Mouse (Mus musculus) CD8-positive naive resting alpha-beta T cell, adult 2 months (primary cell): ENCODE results near the gene Psma6.
"Not testable (repeated sequence)": the region's sequence is repeated elsewhere in the genome, so short reads cannot be mapped to it uniquely, and the experiment has no call there.

Experiments used
- DNase-seq, 2 experiments: peaks; one replicate each; pipeline ENCODE4 v3.0.0; 2022; ENCODE audit warnings: low read depth in 2 of 2, low spot score in 2 of 2

The Psma6 gene

DNA sequence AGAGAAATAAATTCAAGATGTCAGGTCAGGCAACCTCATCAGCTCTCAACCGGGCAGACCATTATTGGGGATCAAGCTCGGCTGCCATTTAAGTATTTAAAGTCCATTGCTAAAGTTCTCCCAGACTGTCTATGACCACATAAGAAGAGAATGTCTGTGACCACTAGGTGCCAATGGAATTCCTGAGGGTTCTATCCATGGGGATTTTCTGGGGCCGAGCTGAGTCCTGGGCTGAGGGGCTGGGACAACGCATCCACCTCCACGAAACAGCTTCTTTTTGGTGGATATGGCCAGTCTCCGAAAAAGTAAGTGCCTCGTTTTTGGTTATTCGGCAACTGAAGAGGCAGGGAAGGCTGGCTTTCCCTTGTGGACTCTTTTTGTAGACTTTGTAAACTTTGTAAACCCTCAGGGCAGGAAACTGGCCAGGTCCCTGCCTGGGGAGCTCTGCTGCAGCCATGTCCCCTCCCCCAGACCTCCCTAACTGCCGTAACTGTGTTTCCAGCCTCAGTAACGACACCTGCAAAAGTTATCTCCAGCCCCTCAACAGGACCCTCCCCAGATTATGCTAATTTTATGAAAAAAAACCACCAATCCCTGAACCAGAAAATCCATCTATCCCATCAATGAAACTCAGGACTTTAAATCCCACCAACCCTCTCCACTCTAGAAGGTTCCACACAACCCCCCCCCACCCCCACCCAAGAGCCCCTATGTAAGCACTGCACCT lies at the start of gene Psma6:
Gene Psma6, plus strand, starts transcription at position 200 of the 727 bp plus-strand sequence.
- no peak for DNase-seq

DNA sequence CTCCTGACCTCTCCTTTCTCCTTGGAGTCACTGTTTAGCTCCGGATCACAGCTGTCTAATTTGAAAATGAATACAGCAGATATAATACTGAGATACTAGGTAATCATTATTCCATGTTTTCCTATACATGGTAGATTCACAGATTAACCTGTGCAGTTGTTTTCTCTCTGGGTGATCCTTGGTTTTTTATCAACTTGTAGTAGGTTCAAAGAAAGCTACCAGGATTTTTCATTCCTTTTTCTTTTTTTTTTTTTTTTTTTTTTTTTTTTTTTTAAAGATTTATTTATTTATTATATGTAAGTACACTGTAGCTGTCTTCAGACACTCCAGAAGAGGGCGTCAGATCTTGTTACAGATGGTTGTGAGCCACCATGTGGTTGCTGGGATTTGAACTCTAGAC lies 45.5 kb upstream of the Psma6 start:
- DNase-seq: not testable (repeated sequence)

DNA sequence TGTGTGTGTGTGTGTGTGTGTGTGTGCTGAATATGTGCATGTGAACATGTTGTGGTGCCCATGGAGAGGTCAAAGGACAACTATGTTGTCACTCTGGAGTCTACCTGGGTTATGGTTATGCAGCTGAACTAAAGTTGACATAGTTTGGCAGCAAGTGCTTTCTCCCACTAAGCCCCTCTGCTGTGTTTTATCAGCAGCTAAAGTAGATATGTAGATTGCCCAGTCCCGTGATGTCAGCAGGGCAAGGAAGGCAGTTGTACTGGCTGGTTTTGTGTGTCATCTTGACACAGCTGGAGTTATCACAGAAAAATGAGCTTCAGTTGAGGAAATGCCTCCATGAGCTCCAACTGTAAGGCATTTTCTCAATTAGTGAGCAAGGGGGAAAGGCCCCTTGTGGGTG lies 41.0 kb upstream of the Psma6 start:
- not testable (repeated sequence) for DNase-seq

DNA sequence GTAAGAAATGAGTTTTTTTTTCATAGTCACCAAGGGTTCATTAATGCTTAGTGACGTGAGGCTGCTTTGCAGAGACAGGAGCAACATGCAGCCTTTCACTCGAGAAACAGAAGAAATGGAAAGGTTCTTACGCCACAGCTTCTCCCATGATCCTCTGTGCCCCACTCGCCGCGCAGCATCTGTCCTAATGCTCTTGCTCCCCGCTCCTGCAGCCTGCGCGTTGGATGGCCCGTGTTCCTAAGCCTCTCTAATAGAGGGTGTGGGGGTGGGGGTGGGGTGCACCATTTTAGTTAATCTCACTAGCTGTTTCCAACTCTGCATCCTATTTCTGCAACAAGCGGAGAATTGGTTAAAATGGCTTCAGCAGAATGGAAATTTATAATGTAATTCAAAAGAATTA lies 40.0 kb upstream of the Psma6 start:
- DNase-seq: no peak

DNA sequence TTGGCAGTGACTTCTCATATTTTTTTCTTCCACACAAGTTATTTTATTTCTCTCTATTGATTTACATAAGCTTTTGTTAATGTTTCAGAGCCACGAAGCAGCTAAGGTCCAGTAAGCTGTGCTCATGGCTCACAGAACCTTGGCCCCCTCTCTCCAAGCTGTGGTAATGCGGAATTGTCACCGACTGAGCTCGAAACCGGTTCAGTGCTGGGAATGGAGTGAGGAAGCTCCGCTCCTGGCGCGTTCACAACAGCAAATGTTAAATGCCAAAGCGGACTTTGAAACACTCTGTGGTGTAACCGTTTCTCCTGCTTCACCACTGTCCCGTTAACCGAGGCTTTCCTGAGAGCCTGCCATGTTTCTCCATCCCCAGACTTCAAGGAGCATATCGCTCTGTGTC lies 39.4 kb upstream of the Psma6 start:
- DNase-seq: no peak

DNA sequence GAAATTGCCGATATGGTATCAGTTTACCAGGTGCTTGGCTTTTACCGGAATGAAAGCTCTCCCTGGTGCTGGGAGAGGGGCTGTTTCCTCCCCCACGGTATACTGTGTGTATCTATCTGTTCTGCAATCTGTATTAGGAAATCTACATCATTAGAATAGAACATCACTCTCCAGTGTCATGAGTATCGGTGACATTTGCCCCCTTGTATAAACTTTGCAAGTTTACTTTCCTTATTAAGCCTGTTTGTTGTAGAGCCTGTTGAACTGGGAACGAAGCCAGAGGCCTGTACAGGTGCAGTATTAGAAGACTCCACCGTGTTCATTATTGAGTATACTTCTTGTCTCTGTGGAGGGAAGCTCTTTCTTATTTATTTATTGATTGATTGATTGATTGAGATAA lies 30.6 kb upstream of the Psma6 start:
- DNase-seq: no peak

DNA sequence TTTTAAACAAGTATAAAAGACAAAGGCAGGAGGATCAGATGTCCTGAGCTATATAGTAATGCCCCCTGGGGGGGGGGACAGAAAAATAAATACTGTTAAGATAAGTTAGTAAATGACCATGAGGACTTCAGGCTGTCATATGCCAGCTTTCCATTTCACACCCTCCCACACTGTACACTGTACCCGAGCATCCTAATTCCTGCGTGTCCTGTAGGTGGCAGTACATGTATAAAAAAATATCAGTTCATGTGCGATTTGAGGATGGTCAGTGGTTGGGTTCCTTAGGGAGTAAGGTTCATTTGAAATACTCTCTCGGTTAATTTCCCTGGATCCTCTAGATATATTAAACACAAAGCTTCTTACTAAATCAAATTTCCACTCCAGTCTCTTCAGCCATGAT lies 29.1 kb upstream of the Psma6 start:
- DNase-seq: peak in 1 of 2 experiments; percentile 26

DNA sequence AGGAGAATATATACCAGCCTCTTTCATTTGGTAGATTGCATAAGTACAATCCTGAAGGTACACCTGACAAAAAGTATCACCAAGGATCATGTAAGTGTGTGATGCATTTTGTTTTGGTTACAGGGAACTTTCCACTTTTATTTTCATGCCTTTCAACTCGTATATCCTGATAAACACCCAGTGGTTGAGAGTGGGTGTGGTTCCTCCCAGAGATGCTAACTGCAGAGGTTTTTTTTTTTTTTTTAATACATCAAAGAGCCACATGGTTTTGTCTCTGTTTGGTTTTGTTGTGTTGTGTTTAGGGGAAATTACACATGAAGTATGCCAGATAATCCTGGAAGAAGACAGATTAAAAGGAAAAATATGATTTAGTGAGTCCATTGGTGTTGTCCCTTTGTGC lies 26.7 kb upstream of the Psma6 start:
- no peak for DNase-seq

DNA sequence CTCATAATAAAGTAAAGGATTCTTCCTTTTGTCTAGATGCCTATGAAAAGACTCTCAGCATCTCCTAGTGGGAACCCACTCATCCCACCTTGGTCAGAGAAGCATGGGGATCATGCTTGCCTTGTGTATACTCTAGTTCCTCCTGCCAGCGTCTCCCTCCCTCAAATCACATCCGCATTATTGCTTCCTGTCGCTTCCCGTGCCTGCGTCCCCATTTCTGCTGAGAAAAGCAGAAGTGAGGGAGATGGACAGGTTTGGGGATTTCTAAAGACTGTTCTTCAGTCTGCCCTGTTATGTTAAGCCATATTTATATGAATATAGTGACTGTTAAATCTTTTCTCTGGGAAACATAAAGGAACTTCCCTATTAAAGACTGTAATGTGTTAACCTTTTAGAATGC lies 23.1 kb upstream of the Psma6 start:
- no peak for DNase-seq

DNA sequence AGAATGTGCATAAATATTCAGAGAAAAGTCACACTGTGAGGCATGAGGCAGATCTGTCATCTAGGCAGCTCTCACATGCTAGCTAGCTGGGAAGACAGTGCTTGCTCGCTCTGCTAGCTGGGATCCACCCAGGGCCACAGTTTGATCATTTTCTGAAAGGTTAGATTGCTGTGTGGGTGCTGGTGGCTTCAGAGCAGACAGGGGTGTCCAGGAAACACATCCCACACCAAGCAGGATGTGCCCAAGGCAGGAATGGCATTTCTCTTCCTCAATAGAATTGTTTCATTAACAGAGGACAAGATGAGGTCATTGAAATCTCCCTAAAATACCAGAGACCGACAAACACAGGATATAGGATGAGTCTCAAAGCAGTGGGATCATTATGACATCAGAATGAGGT lies 18.9 kb upstream of the Psma6 start:
- DNase-seq: no peak

DNA sequence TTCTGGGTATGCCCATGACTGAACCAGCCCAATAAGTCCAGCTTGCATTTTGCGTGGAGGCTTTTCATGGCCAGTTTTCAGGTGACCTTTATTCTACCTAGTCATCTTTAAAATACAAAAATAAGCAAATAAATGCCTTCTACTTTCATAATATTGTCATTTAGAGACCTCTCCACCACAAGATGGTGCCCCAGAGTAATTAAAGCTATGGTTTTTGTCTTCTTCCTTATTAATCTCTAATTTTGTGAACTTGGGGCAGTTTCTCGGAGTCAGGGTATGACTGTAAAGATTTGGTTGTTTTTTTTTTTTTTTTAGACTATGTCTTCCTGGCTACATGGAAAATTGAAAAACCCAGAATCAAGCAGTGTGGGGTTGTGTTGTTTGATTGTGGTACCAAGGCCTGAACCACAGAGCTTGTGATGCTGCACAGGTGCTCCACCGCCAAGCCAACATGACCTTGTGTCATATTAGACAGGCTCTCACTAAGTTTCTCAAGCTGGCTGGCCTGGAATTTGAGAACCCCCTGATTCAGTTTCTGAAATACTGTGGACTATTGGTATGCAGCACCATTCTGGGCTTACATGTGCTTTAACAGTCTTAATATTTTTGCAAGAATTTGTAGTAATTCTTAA lies 11.5 kb upstream of the Psma6 start:
- DNase-seq: no peak

DNA sequence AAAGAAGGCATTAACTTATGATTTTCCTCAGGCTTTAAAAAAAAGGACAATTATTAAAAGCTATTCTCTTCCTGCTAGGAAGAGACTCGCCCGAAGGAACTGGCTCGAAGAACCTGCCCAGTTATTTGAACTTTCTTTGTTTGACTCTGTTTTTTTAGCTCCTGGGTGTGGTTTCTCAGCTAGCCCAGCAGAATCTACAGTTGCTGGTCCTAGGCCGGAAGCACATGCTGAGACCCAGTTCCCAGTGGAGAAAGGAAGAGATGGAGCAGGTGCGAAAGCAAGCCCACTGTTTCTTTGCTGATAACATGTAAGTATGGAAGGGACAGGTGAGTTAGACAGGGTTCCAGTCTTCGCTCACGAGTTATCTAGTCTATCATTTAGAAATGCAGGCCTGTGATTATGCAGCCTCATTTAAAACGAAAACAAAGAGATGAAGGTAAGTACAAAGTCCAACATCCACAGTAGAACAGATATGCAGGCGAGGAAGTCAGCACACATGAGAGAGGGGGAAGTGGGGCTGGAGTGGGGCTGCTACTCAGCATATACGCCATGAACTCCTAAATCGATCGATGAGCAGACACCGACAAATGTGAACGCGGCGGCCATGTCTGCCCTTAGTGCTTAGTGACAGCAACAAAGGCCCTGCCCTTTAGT lies 6.9 kb upstream of the Psma6 start:
- no peak for DNase-seq

DNA sequence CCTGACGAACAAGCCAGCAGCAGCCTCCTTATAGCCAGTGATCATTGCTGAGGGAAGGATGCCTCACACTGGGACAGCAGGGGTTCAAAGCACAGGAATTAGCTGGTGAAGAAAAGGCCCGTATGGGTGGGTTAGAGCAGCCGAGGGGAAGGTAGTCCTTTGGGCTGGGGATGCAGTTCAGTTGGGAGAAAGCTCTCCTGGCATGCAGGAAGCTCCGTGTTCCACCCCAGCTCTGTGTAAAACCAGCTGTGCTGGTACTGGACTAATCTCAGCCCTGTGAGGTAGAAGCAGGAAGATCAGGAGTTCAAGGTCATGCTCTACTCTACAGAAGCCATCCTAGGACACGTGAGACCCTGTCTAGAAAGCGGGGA lies 6.4 kb upstream of the Psma6 start:
- DNase-seq: no peak

DNA sequence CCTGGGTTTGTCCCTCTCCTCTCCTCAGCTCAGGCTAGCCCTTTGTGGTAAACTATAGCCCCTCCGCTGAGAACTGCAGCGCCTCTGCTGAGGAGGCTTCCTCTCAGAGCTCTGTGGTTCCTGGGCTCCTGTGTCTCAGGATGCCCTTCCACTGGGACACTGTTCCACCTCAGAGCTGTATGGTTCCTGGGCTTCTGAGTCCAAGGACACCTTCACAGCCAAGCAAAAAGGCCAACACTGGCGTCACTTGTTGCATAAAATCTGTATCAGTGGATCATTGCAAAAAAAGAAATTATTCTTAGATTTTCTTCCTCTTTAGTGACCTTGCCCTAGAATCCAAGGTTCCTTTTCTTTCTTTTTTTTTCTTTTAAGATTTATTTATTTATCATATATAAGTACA lies 804 bp downstream of the Psma6 start:
- no peak for DNase-seq

DNA sequence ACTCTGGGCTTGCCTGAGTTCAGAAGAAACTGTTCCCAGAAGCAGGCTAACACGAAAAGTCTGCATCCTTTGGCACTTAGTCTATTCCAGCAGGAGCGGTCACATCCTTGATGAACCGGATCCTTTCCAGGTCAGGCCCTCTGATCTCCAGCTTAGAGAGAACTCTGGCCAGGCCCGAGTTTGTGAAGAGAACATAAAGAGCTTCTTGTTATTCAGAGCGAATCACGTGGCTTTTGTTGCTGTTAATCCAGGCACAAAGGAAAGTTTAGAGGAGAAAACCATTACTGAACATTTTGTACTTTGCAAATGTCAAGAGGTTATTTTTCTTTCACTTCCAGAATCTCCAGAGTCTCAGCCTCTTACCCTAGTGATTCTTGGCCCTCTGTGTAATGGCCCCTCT lies 1.9 kb downstream of the Psma6 start:
- DNase-seq: no peak

DNA sequence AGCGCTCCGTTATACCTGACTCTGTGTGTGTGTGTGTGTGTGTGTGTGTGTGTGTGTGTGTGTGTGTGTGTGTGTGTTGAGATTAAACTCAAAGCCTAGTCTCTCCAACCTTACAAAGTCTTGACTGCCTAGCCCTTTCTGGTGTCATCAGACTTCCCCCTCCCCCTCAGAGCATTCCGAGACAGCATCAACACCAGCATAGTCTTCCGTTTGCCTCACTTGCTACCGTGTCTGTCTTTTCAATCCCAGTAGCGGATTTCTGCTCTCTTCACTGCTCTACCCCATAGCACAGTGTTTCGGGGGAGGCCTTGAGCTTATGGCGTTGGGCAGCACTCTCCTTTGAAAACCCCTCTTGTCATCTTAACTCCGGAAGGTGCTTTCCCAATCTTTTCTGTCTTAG lies 2.4 kb downstream of the Psma6 start:
- DNase-seq: no peak

DNA sequence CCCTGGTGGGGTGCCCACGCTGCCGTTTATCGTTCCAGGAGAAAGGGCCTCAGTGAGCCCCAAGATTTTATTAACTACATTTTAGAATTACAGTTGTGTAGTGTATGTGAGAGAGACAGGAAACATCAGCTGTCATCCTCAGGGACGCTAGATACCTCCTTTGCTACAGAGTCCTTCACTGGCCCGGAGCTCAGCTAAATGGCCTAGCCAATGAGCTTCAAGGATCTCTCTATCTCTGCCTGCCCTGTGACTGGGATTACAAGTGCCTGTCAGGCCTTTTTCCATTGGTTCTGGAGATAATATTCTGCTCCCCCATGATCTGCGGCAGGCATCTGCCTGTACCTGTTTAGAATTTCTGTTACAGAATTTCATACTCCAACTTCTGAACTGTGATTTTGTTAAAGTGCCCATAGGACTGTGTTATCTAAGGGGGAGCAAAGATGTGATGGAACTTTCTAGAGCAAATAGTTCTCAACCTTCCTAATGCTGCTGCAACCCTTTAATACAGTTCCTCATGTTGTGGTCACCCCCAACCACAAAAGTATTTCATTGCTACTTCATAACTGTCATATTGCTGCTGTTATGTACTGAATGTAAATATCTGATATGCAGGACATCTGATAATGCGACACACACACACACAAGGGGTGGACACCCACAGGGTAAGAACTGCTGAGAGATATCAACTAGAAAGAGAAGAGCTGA lies 3.2 kb downstream of the Psma6 start:
- no peak for DNase-seq

DNA sequence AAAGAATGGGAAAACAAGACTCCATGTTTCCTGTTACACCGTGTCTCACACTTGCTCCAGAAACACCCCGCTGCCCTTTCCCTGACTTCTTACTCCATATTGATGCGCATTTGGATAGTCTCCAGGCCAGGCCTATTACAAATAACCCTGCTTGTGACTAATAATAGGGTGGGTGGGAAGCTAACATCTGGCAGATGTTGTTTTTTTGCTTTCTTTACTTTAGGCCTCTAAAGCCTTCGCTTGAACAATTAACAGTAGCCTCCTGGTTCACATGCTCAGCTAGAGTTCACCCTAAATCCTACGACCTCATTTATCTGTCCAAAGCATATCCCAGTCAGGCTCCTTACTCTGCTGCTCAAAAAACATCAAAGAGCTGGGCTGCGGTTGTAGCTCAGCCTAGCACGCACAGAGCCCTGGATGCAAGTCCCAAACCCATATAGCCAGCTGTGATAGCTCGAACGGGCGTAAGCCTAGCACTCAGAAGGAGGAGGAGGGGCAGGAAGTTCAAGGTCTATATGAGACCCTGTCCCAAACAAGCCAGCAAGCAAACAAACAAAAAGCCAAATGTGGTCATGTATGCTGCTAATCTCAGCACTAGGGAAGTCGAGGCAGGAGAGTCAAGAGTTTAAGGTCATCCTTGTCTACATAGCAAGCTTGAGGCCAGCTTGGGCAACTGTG lies 3.9 kb downstream of the Psma6 start:
- DNase-seq: no peak

DNA sequence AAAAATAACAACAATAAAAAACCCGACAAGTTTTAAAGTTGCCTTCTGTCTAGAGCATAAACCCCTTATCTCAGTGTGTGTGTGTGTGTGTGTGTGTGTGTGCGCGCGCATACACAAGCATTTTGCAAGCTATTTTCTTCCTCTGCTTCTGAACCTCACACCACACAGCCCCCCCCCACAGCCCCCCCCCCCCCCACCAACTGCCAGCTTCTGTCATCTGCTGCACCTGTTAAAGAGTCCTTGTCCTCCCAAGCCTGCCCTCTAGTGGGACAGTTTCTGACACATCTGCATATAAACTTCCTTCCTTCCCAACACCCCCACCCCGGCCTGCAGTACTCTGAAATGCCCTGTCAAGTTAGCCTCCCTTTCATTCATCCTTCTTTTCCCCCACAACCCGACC lies 4.5 kb downstream of the Psma6 start:
- peak; percentile 40 to 66 for DNase-seq

DNA sequence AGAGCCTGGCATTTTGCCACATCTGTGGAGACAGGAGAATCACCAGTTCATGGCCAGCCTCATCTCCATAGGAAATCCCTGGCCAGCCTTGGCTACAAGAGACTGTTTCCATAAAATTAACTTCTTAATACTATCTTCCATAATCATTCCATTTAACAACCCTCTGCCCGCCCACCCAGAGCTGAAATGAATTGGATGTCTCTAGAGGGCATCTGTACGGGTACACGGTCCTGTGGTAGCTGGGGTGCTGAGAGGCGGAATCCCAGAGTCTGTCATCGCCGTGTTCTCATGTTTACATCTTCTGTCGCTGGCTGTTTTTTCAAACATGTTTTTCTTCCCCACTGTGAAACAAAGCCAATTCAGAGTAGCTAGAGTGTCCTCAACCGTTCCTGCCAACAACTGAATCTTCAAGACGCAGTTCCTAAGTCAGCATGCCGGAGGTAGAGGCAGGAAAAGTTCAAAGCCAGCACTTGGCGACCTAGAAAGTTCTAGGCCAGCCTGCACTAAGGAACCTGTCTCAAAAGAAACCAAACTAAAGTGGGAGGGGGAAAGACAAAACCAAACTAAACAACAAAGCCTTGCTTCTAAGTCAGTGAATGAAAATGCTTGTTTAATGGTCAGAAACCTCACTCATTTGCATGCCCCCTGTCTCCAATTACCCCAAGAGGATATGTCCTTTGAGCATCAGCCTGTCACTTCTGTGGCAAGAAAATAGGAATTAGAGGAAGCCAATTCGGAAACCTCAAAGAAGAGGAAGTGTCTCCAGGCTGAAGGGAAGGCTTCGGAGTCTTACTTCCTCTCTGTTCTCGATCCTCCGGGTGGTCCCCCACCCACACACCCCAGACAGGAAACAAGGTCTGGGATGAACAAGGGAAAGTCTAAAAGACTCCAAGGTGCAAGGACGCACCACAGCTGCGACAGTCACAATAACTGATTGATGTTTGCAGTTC lies 5.4 kb downstream of the Psma6 start:
- DNase-seq: no peak
